Mouse (Mus musculus) hindbrain, postnatal 0 days (tissue): Measurements from ENCODE around the gene Abcd1. TPM values are rescaled to one million over a fixed set of nuclear protein-coding genes. Genes with fewer than 3 reads are reported as not detected.

ENCODE experiments used
- ATAC-seq: fragments of 200-750 bp; cut with Nextera tagmentation; 2 replicates; pipeline ENCODE4 v1.8.0; 2017; ENCODE audit warnings: mild to moderate bottlenecking, moderate TSS enrichment, moderate library complexity
- DNase-seq: peaks from one replicate; pipeline ENCODE4 v3.0.0-alpha.2; 2015; ENCODE audit warnings: low spot score
- H3K27ac ChIP-seq: fragments of 300-500 bp; sonication (generic); 2 replicates; pipeline ENCODE4 v1.5.1; 2014; ENCODE audit warnings: mild to moderate bottlenecking
- H3K27me3 ChIP-seq: fragments of 300-500 bp; sonication (generic); 2 replicates; pipeline ENCODE4 v1.6.1; 2014; ENCODE audit warnings: low read length, mixed read lengths; ENCODE audit not compliant: insufficient read depth
- H3K36me3 ChIP-seq: fragments of 300-500 bp; sonication (generic); 2 replicates; pipeline ENCODE4 v1.6.1; 2014; ENCODE audit warnings: low read length, mixed read lengths; ENCODE audit not compliant: insufficient read depth
- H3K4me1 ChIP-seq: fragments of 300-500 bp; sonication (generic); 2 replicates; pipeline ENCODE4 v1.6.1; 2014; ENCODE audit warnings: antibody characterized with exemption, low read length, mixed read lengths; ENCODE audit not compliant: insufficient read depth
- H3K4me2 ChIP-seq: fragments of 300-500 bp; sonication (generic); 2 replicates; pipeline ENCODE4 v1.6.1; 2014; ENCODE audit warnings: low read depth, mild to moderate bottlenecking, low read length, moderate library complexity, mixed read lengths
- H3K4me3 ChIP-seq: fragments of 300-500 bp; sonication (generic); 2 replicates; pipeline ENCODE4 v1.5.1; 2014; ENCODE audit warnings: low read length
- H3K9ac ChIP-seq: fragments of 300-500 bp; sonication (generic); replicated peaks from 2 replicates; pipeline ENCODE4 v1.6.1; 2014; ENCODE audit warnings: mild to moderate bottlenecking, low read length, moderate library complexity, mixed read lengths
- H3K9me3 ChIP-seq: fragments of 300-500 bp; sonication (generic); 2 replicates; pipeline ENCODE4 v1.6.1; 2016; ENCODE audit warnings: low read length, mixed read lengths
- CTCF ChIP-seq: IDR thresholded peaks from 2 replicates; pipeline ENCODE4 v1.5.1; 2016; ENCODE audit warnings: antibody characterized with exemption, control low read depth, low read depth
- WGBS: fragments of 180-500 bp; shearing (Covaris S2); extraction: QIAGEN DNeasy Blood & Tissue Kit; methylation state at CpG from one replicate; pipeline ENCODE4 v1.1.7; 2014; 5-methylcytosine and 5-hydroxymethylcytosine counted together
- polyA plus RNA-seq: library from polyadenylated mRNA; unstranded; fragments of >200 nt; fragmentation: Nextera tagmentation; extraction: Ambion mirVana; gene quantifications from 2 replicates; pipeline ENCODE4 v1.2.1, GENCODE M21; 2015
- total RNA-seq: library from RNA; depleted of rRNA; stranded (reverse); fragments of >200 nt; gene quantifications from 2 replicates; pipeline ENCODE4 v1.2.3, GENCODE M21; 2014; rRNA removed

Gene Abcd1
- total RNA-seq: 16.6 and 18.0 TPM in 2 replicates
- polyA plus RNA-seq: 8.4 and 8.5 TPM in 2 replicates

- no peak for TF ChIP-seq CTCF
- Histone ChIP-seq H3K27ac (peak within 1 kb of the TSS; percentile 74), H3K4me1 (no peaks in the 10 kb centered on the region), H3K9me3 (no peaks in the 10 kb centered on the region), H3K4me3 (peak within 1 kb of the TSS; percentile 48), H3K4me2 (peak within 1 kb of the TSS; percentile 60), H3K36me3 (no peaks in the 10 kb centered on the region), H3K27me3 (no peaks in the 10 kb centered on the region), H3K9ac (peak within 1 kb of the TSS; percentile 51)
- DNase-seq: peak; percentile 92
- peak; percentile 95 for ATAC-seq
- 35% methylated on average over 40 of the region's 45 CpGs for WGBS
These were observed at the start of gene Abcd1, which contains the start of gene Bcap31 for GRCm38 (mm10) chrX:73716109-73716661. Gene Abcd1 (plus strand): TSS chrX:73716597. Gene Bcap31 (minus strand): TSS chrX:73716175.

GRCm38 (mm10) chrX:73672031-73672431 lies 44.4 kb upstream of the Abcd1 start:
- peak; percentile 63 for DNase-seq
- peak overlapping the region; percentile 65; the same call in 1 of the 2 replicates for H3K4me2 ChIP-seq
- no peaks in the 10 kb centered on the region for H3K9me3 ChIP-seq
- H3K9ac ChIP-seq: no peak overlapping the region
- ATAC-seq: peak; percentile 58
- TF ChIP-seq CTCF: peak; percentile 64
- H3K27ac ChIP-seq: no peak overlapping the region
- WGBS: 60% methylated on average over 4 of the region's 4 CpGs
- H3K36me3 ChIP-seq: no peaks in the 10 kb centered on the region
- no peaks in the 10 kb centered on the region for H3K4me1 ChIP-seq
- no peaks in the 10 kb centered on the region for H3K27me3 ChIP-seq
- no peak overlapping the region for H3K4me3 ChIP-seq

- TF ChIP-seq CTCF: no peak
- peak within 1 kb of the TSS; percentile 65 for H3K4me2 ChIP-seq
- WGBS: 25% methylated on average over 40 of the region's 72 CpGs
- peak; percentile 77 for ATAC-seq
- DNase-seq: peak; percentile 78
- H3K36me3 ChIP-seq: no peaks in the 10 kb centered on the region
- H3K4me1 ChIP-seq: no peaks in the 10 kb centered on the region
- no peaks in the 10 kb centered on the region for H3K27me3 ChIP-seq
- H3K9me3 ChIP-seq: no peaks in the 10 kb centered on the region
- peak within 1 kb of the TSS; percentile 74 for H3K9ac ChIP-seq
- peak within 1 kb of the TSS; percentile 73 for H3K27ac ChIP-seq
- H3K4me3 ChIP-seq: peak within 1 kb of the TSS; percentile 58
These were observed 43.3 kb upstream of the Abcd1 start, which contains the start of gene Slc6a8 for GRCm38 (mm10) chrX:73672879-73673618. Gene Slc6a8 (plus strand): TSS chrX:73673150.

GRCm38 (mm10) chrX:73673619-73673967 lies 42.8 kb upstream of the Abcd1 start:
- 33% methylated on average over 30 of the region's 42 CpGs for WGBS

GRCm38 (mm10) chrX:73673968-73674661 lies 42.3 kb upstream of the Abcd1 start:
- peak overlapping the region; percentile 73; the same call in 1 of the 2 replicates for H3K27ac ChIP-seq
- peak overlapping the region; percentile 58 for H3K4me3 ChIP-seq
- peak overlapping the region; percentile 74 for H3K9ac ChIP-seq
- DNase-seq (peak; percentile 36), ATAC-seq (peak; percentile 68)
- no peak for TF ChIP-seq CTCF
- H3K9me3 ChIP-seq: no peaks in the 10 kb centered on the region
- no peaks in the 10 kb centered on the region for H3K27me3 ChIP-seq
- H3K4me1 ChIP-seq: no peaks in the 10 kb centered on the region
- peak overlapping the region; percentile 65 for H3K4me2 ChIP-seq
- H3K36me3 ChIP-seq: no peaks in the 10 kb centered on the region
- WGBS: 28% methylated on average over 20 of the region's 20 CpGs

More at GRCm38 (mm10) chrX:73673619-73673967, 42.8 kb upstream of the Abcd1 start:
- H3K4me3 ChIP-seq: peak overlapping the region; percentile 58
- H3K9me3 ChIP-seq: no peaks in the 10 kb centered on the region
- H3K36me3 ChIP-seq: no peaks in the 10 kb centered on the region
- H3K9ac ChIP-seq: peak overlapping the region; percentile 74
- H3K4me1 ChIP-seq: no peaks in the 10 kb centered on the region
- H3K27me3 ChIP-seq: no peaks in the 10 kb centered on the region
- TF ChIP-seq CTCF: no peak
- H3K27ac ChIP-seq: peak overlapping the region; percentile 73
- peak overlapping the region; percentile 65 for H3K4me2 ChIP-seq
- DNase-seq: peak; percentile 8
- peak; percentile 3; the same call in 1 of the 2 replicates for ATAC-seq

GRCm38 (mm10) chrX:73675231-73675630 lies 41.2 kb upstream of the Abcd1 start:
- Histone ChIP-seq H3K9ac (no peak overlapping the region; the same call in 1 of the 2 replicates), H3K9me3 (no peaks in the 10 kb centered on the region), H3K36me3 (no peaks in the 10 kb centered on the region), H3K4me1 (no peaks in the 10 kb centered on the region), H3K27ac (no peak overlapping the region), H3K27me3 (no peaks in the 10 kb centered on the region), H3K4me2 (peak overlapping the region; percentile 65), H3K4me3 (0 out of 2 replicates have a peak overlapping the region, but pooled peaks have one; percentile 58)
- 74% methylated on average over 2 of the region's 2 CpGs for WGBS
- ATAC-seq (no peak), DNase-seq (no peak)
- TF ChIP-seq CTCF: no peak
